Mouse (Mus musculus) embryo, embryonic 10 days (tissue): Measurements from ENCODE around the gene Prkrip1.
"Not testable (repeated sequence)": the region's sequence is repeated elsewhere in the genome, so short reads cannot be mapped to it uniquely, and the experiment has no call there.

Source experiments
- DNase-seq: peaks from one replicate; pipeline ENCODE4 v3.0.0-alpha.2; 2015; ENCODE audit warnings: low spot score

Gene Prkrip1

DNA sequence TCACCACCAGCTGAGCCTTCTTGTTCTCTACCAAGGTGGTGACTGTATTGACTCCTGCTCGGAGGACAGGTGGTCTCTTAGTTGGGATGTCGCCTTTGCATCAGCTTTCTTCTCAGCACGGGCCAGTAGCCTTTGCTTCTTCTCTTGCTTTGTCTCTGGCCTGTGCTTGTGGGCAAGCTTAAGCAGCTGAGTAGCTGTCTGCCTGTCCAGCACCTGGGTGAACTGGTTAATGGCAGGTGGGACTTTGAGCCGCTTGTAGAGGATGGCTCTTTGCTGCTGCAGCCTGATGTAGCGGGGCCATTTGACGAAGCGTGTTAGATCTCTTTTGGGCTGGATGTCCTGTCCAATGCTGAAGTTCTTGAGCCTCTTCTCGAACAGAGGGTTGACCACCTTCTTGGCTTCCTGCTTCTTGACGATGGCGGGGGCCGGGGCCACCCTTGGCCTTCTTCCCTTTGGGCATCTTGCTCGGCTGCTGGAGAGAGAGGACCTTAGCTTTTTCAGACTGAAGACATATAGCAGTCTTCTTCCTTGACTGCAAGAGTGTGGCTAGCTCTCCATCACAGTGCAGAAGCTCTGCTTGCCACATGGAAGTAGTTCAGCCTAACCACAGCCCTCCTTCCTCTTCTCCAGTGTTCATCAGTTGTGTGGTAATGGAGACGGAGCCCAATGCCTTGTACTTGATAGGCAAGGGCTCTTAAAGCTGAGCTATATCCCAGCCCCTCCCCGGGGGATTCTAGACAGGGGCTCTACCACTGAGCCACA, 12.8 kb upstream of the Prkrip1 start:
- DNase-seq, result not testable (repeated sequence)

DNA sequence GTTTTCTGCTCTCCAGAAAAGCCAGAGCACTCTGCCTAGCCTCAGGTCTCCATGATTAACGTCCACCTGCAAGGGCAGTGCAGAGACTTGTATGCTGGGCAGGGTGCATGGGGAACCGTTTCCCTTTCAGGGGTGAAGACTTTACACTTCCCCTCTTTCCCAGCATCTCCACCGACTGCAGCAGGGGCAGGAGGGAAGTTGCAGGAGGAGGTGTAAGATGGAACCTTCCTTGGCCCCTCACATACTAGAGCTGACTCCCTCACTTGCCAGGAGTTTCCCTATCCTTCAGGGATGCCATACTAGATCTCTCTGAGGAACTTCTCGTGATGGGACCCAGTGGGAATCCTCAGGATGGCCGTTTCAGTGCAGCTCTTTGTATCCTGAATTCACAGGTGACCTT, 11.8 kb upstream of the Prkrip1 start:
- no peak for DNase-seq

DNA sequence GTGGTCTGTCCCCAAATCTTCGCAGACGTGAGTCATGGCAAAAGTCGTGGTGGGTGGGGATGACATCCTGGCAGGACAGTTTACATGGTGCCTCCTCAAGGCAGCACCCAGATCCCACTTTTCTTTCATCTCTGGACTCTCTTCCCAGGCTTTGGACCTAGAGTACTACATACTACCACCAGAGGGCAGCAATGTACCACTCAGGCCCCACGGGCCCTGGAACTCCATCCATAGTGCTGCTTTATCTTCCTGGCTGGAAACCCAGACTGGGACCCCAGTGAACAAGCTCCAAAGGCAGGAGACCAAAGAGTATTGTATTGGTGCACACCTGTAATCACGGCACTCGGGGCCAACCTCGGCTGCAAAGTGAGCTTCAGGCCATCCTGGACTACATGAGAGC, 3.1 kb upstream of the Prkrip1 start:
- DNase-seq, result peak; percentile 88

- peak; percentile 35 for DNase-seq
Measured at GRCm38 (mm10) chr5:136199526-136199925, 763 bp upstream of the Prkrip1 start.

DNA sequence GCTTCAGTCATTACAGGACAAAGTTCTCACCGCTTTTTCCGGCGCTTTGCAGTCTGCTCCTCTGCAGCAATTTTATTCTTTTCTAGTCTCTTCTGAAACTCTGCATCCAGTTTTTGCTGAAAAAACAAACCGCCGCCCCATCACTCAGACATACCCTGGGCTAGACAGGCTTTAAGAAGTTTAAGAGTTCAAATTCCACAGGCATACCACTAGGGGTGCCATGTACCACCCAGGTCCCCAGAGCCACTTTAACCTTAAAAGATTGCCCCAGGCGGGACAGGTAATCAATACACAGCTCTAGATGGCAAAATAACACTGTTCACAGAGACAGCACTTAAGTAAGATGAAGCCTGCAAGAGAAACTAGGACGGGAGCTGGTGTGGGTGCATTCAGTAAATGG, 6.9 kb downstream of the Prkrip1 start:
- no peak for DNase-seq

GRCm38 (mm10) chr5:136186723-136187122, 12.0 kb downstream of the Prkrip1 start:
- DNase-seq, result peak; percentile 66

GRCm38 (mm10) chr5:136183766-136184165, 15.0 kb downstream of the Prkrip1 start:
- DNase-seq, result no peak

DNA sequence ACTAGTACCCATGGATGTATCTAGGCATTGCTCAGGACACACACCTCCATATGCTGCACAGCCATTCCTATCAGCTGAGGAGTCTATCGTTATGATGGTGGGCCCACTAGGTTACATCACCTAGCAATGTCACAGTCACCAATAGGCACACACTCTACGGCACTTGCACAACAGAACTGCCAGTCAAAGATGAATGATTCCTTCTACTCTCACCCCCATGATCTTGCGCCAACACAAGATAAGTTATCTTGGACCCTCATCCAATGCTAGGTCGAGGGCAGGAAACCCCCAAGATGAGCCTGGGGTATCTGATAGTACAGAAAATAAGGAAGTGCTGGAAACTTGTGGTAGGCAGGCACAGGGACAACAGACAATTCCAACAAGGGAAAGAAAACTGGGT, 15.9 kb downstream of the Prkrip1 start:
- no peak for DNase-seq

GRCm38 (mm10) chr5:136182049-136182448, 16.7 kb downstream of the Prkrip1 start:
- no peak for DNase-seq

DNA sequence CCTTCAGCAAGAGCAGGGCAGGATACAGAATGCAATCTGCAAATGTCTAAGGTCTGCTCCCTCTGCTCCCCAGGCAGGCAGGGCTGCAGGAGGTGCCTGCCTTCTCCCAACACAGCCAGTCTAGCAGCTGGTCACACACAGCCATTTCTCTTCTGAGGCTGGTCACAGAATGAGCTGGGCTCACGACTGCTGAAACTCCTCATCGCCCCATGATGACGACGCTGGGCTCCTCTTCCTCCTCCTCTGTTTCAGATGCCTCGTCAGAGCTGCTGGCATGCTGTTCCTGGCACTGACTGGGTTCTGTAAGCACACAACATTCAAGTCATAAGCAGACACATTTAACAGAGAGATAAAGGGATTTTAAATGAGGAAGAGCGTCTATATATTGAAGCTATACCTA, 17.6 kb downstream of the Prkrip1 start:
- no peak for DNase-seq

GRCm38 (mm10) chr5:136179594-136179993, 19.2 kb downstream of the Prkrip1 start:
- DNase-seq, result no peak

GRCm38 (mm10) chr5:136173606-136174463, 24.9 kb downstream of the Prkrip1 start:
- DNase-seq, result no peak

GRCm38 (mm10) chr5:136172939-136173338, 25.8 kb downstream of the Prkrip1 start:
- DNase-seq, result no peak

- no peak for DNase-seq
Measured at GRCm38 (mm10) chr5:136171363-136172341, 27.1 kb downstream of the Prkrip1 start.

GRCm38 (mm10) chr5:136170512-136171362, 28.0 kb downstream of the Prkrip1 start, which contains the start of gene Orai2:
Orai2 (minus strand) TSS chr5:136170713.
- peak; percentile 92 for DNase-seq

DNA sequence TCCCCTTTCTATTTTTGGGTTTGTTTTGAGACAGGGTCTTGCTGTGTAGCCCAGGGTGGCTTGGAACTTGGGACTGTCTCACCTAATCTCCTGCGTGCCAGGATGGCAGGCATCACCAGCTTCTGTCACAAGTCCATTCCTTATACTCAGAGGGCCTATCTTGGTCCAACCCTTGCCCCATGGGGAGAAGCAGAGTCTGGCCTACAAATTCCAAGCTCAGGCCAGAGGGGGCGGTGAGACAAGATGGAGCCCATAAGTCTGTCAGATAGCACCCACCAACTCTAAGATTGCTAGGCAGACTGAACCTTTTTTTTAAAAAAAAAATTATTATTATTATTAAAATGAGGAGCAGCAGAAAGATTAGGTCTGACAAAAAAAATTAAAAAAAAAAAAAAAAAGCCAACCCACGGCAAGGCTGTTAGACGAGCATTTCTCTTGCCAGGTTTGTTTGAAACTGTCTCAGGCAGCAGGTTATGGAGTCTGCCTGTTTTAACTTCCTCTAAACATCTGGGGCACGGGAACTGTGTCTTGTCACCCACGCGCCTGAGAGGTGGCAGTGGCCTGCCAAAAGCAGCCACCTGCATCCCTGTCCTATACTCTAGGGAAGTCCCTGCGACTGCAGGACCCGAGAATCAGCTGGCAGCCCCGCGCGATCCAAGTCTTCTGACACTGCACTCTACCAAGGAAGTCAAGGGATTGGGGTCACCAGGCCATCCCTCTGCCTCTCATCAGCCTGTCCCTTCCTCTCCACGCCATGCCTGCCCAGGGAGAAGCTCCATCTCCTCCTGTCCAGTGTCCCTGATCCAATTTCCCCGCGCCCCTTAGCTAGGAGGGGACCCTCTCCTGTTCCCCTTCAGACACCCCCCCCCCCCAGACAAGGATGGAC, 28.9 kb downstream of the Prkrip1 start:
- DNase-seq, result peak; percentile 56

DNA sequence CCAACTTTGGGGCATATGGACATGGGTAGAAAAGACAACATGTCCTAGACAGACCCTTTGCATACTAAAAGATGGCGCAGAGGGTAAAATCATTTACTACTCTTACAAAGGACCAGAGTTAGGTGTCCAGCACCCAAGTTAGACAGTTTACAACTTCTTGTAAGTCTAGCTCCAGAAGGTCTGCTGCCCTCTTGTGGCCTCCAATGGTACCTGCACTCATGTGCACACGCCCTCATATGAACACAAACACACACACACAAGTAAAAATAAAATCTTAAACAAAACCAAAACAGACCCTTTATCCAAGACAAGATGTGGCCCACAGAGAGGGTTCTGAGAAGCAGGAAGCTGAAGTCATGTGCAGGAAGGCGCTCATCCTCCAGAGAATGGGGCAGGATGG, 30.7 kb downstream of the Prkrip1 start:
- DNase-seq, result no peak

DNA sequence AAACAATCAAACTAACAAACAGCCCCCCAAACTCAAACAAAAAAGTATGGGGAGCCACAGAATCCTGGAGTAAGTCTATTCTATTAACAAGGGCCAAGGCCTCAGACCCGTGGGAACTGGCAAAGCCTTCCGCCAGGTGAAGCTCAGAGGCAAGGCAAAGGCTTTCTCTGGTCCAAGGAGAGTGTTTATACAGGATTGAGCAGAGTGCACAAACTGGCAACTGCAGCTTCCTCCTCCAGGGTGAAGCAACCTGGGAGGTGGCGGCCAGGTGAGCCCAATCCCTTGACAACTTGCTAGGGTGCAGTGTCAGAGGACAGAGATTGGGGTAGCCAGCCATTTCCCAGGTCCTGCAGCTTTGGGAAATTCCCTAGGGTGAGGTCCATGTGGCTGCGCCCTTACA, 31.5 kb downstream of the Prkrip1 start:
- DNase-seq, result no peak

DNA sequence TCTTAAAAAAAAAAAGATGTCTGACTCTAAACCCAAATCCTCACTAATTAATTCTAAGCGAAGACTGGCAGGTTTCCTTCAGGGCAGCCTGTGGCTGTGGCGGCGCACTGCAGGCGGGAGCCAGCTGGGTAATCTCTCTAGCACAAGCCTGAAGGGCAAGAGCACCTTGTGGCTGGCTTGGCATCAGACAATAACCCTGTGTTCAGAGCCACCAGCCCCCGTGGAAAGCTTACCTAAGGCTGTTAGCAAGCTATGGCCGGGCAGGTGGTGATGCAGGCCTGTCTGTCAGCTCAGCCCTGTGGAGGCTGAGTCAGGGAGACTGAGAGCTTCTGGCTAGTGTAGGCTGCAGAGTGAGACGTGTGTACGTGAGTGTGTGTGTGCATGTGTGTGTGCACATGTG, 33.5 kb downstream of the Prkrip1 start:
- DNase-seq, result no peak
